In genomic region chr11:68215206-68215912, GRCm38 (mm10) we compare ENCODE assay signal across 8 mouse cellular contexts.
DNase-seq lines count a peak whose midpoint lies in the region; ATAC-seq lines count a peak whose summit lies in the region.

No protein-coding gene starts in this region.

- no peak overlapping the region for H3K4me2 ChIP-seq in hindbrain, embryonic 14.5 days (replicated peaks)

- H3K27ac ChIP-seq in hindbrain, embryonic 14.5 days = peak overlapping the region; percentile 73

- peak; percentile 63; the same call in 1 of the 2 replicates for ATAC-seq in hindbrain, embryonic 14.5 days (ENCODE audit: low FRiP score)
- no peak for ATAC-seq in CD4-positive, CD25-positive, alpha-beta regulatory T cell, adult 4 months

- H3K36me3 ChIP-seq in hindbrain, embryonic 14.5 days (replicated peaks; ENCODE audit: control insufficient read depth, insufficient read depth) = no peaks in the 10 kb centered on the region

- peak; percentile 36 for DNase-seq in right cerebral cortex, postnatal 4 days
- no peak for DNase-seq in right cerebral cortex, adult 18-20 months
- peak; percentile 72 for DNase-seq in hindbrain, embryonic 14.5 days (ENCODE audit: low spot score)
- peak; percentile 56 for DNase-seq in lung, postnatal 36 days
- no peak for DNase-seq in urinary bladder, postnatal 4 days (ENCODE audit: low spot score in 2 of 2)
- no peak for DNase-seq in gastrocnemius, postnatal 4 days (ENCODE audit: low spot score in 2 of 2)
- DNase-seq in cerebellum, adult 11-12 months = no peak

- no peaks in the 10 kb centered on the region for H3K27me3 ChIP-seq in hindbrain, embryonic 14.5 days (ENCODE audit: control insufficient read depth, insufficient read depth, low read length)

- peaks cover 26% of the 10 kb centered on the region for H3K4me1 ChIP-seq in hindbrain, embryonic 14.5 days (replicated peaks; ENCODE audit: control insufficient read depth, insufficient read depth, low read length)

- no peak overlapping the region for H3K4me3 ChIP-seq in hindbrain, embryonic 14.5 days (replicated peaks; ENCODE audit: low read length)

- 13% methylated on average over 6 of the region's 6 CpGs for WGBS in hindbrain, embryonic 14.5 days

- no peak overlapping the region for H3K9ac ChIP-seq in hindbrain, embryonic 14.5 days

- H3K9me3 ChIP-seq in hindbrain, embryonic 14.5 days (ENCODE audit: control insufficient read depth, low read length) = no peaks in the 10 kb centered on the region

Comparison
In these comparisons a context has a peak if more than half of its experiments do, and no peak if none do; other contexts are left out.
1. DNase-seq: peak in right cerebral cortex, postnatal 4 days (single experiment), hindbrain, embryonic 14.5 days (single experiment) and lung, postnatal 36 days (single experiment); none in right cerebral cortex, adult 18-20 months (single experiment), urinary bladder, postnatal 4 days (0 of 2), gastrocnemius, postnatal 4 days (0 of 2) and cerebellum, adult 11-12 months (single experiment).